Mouse (Mus musculus) fibroblast of lung, adult 2 months (primary cell): ENCODE results near the gene Zkscan2.

Experiments
- DNase-seq: peaks from one replicate; pipeline ENCODE4 v3.0.0-alpha.2; 2011; ENCODE audit warnings: low read depth

Zkscan2 gene

DNA sequence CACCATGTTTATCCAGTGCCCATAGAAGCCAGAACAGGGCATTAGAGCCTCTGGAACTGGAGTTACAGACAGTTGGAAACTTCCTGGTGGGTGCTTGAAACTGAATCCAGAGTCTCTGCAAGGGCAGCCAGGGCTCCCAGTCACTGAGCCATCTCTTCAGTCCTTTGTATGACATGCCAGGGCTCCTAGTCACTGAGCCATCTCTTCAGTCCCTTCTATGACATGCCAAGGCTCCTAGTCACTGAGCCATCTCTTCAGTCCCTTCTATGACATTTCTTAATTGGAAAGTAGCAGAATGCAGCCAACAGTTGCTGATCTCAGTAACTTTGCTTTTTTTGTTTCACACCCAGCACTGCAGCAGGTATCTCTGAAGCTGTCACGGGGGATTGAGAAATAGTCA is 58.2 kb downstream of the Zkscan2 start:
- DNase-seq: no peak

DNA sequence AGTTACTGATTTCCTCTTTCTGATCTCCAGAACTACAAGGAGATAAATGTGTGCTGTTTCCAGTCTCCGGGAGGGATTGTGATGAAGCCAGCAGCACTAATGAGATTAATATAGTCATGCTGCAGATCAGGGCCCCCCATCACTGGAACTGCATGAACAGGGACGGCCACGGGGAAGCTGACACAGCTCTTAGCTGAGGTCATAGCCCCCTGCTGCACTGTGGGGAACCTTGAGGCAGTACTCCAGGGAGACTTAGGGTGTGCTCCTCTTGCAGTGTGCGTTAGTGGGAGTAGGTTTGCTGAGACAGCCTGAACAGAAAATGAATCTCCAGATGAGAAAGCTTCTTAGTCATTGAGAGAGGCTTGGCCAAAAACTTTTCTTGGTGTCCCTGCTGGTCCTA is 69.0 kb downstream of the Zkscan2 start:
- no peak for DNase-seq

DNA sequence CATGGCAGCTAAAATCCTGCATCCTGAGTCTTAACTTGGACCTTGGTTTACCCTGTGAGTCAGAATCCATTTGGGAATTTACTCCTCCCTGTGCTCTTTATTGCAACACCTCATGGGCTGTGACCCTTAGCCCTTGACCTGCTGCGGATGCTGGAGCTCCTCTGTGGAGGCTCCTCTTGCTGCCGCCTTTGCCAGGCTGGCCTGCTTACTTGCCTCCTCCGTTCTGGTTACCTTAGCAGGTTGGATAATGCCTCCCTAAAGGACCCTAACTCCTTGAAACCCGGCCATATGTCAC is 69.9 kb downstream of the Zkscan2 start:
- DNase-seq: no peak

DNA sequence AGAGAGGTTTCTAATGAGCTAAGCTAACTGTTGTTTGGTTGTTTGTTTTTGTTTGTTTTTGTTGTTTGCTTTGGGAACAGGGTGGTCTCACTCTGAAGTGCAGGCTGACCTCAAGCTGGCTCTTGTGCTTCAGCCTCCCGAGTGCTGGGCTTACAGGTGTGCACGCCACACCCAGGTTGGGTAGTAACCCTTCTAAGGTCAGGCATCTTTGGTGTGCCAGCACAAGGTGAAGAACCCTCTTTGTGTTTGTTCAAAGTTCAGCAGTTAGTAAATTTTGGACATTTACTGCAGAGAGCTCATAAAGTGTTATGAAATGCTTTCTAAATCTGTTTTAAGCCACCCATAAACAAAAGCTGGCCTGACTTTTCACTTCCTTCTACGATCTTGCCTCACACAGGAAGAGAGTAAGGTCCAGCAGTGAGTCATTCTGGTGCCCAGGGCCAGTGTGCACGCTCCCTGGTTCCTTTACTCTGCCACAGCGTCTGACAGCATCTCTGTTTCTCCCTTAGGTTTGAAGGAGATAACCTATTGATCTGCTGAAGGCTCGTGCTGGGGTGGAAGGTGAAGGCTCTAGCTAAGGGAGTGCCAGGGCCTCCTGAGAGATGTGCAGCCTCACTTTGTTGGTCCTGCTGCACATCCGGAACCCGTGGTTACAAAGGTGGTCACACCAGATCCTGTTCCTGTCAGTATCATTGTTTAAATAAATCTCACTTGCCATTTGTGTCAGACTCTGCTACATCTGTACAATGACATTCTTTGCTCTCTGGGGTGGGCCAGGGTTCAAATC is 70.4 kb downstream of the Zkscan2 start:
- no peak for DNase-seq
